Mouse (Mus musculus) lung, adult 2 months (tissue): Measurements from ENCODE around the gene 2310034G01Rik.

ENCODE experiments used
- CTCF ChIP-seq: fragments of 200-500 bp; IDR thresholded peaks from 2 replicates; pipeline ENCODE4 v1.5.1; 2011; ENCODE audit warnings: mild to moderate bottlenecking, low read length, control low read depth; ENCODE audit not compliant: insufficient read depth
- POLR2A ChIP-seq: fragments of 200-500 bp; IDR thresholded peaks from 2 replicates; pipeline ENCODE4 v1.6.1; 2011; ENCODE audit warnings: low read depth, mild to moderate bottlenecking, control low read depth, low read length, borderline replicate concordance; ENCODE audit errors: extremely low read depth

DNA sequence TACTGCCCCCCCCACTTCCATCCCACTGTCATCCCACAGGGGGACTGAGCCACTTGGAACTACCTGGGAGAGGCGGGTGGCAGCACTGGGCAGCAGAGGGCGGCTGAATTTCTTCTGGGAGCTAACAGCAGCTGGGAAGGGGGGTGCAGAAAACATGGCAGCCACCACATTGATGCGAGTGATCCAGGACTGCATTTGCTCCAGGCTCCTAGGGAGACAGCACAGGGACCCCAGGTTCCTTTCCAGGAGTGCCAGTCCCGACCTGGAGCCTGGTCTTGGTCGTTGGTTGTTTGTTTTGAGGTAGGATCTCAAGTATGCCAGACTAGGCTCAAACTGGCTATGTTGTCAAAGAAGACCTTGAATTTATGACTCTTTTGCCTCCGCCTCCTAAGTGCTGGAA is 36.5 kb downstream of the 2310034G01Rik start:
- no peak for TF ChIP-seq CTCF
- TF ChIP-seq POLR2A, result no peak
